Mouse (Mus musculus) thymus, adult 2 months (tissue): ENCODE results near the gene Slc25a21. TPM values are rescaled to one million over a fixed set of nuclear protein-coding genes. Genes with fewer than 3 reads are reported as not detected.

ENCODE experiments used
- DNase-seq: peaks from one replicate; pipeline ENCODE4 v3.0.0; 2021
- H3K27ac ChIP-seq: fragments of 200-500 bp; 2 replicates; pipeline ENCODE4 v1.5.1; 2012; ENCODE audit warnings: low read length, control low read depth; ENCODE audit not compliant: control insufficient read depth, insufficient read depth
- H3K27me3 ChIP-seq: fragments of 200-500 bp; 2 replicates; pipeline ENCODE4 v1.6.1; 2012; ENCODE audit warnings: mild to moderate bottlenecking, low read length, moderate library complexity, mixed read lengths; ENCODE audit not compliant: control insufficient read depth, insufficient read depth
- H3K36me3 ChIP-seq: fragments of 200-500 bp; 2 replicates; pipeline ENCODE4 v1.6.1; 2012; ENCODE audit warnings: mild to moderate bottlenecking, low read length, moderate library complexity; ENCODE audit not compliant: control insufficient read depth, insufficient read depth
- H3K4me1 ChIP-seq: fragments of 200-500 bp; replicated peaks from 2 replicates; pipeline ENCODE4 v1.6.1; 2012; ENCODE audit warnings: low read length; ENCODE audit not compliant: control insufficient read depth, insufficient read depth
- H3K4me3 ChIP-seq: fragments of 200-500 bp; 2 replicates; pipeline ENCODE4 v1.5.1; 2012; ENCODE audit warnings: mild to moderate bottlenecking, low read length, control low read depth, moderate library complexity; ENCODE audit not compliant: control insufficient read depth, insufficient read depth
- CTCF ChIP-seq: fragments of 200-500 bp; IDR thresholded peaks from 2 replicates; pipeline ENCODE4 v1.5.1; 2012; ENCODE audit warnings: mild to moderate bottlenecking, control low read depth, low read length, moderate library complexity, borderline replicate concordance; ENCODE audit not compliant: control insufficient read depth, poor library complexity, insufficient read depth; ENCODE audit errors: extremely low read depth
- POLR2A ChIP-seq: fragments of 200-500 bp; IDR thresholded peaks from 2 replicates; pipeline ENCODE4 v1.6.1; 2012; ENCODE audit warnings: mild to moderate bottlenecking, low read length, control low read depth, moderate library complexity; ENCODE audit not compliant: control insufficient read depth, poor library complexity, insufficient read depth; ENCODE audit errors: extremely low read depth
- WGBS: fragments of 180-500 bp; shearing (Covaris S2); methylation state at CpG from one replicate; pipeline ENCODE4 v1.1.7; 2018; 5-methylcytosine and 5-hydroxymethylcytosine counted together
- polyA plus RNA-seq: library from polyadenylated mRNA; depleted of rRNA; stranded (reverse); fragments of >200 nt; gene quantifications from 2 replicates; pipeline ENCODE4 v1.2.3, GENCODE M21; 2012; rRNA removed

Slc25a21 gene
- 0.03 TPM in 1 of 2 replicates, not detected in the other for polyA plus RNA-seq

DNA sequence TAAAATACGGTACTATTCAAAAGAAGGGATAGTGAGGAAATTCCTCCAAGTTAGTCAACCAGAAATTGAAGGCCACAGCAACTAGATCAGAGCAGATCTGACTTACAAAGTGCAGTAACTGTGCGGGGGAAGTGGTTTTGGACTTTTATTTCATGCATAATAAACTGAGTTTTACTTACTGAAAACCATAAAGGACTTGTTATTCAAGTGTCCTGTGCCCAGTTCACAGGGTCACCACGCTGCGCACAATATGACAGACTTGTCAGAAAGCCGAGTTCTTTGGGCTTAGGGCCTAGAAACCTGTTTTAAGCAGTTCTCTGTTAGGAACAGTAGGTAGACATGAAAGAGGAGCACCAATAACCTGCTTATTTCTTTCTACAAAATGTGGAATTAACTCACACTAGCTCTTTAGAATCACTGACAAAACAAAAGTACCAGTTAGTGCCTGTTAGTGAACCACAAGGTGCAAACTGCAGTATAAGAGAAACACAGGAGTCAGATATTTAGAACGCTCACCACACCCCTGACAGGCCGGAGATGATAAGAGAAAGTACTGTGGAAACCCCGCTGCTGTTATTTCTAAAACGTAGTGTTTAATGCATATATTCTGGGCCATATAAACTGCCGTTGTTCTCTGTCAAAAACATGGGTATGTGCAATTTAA is at the start of gene Slc25a21:
Slc25a21 (minus strand) TSS at position 110 of the 664 bp plus-strand sequence.
- 90% methylated on average over 10 of the region's 10 CpGs for WGBS
- no peaks in the 10 kb centered on the region for H3K4me1 ChIP-seq
- no peak for TF ChIP-seq POLR2A
- TF ChIP-seq CTCF: no peak
- no peak for DNase-seq
- H3K27ac ChIP-seq: no peak within 1 kb of the TSS
- H3K36me3 ChIP-seq: no peaks in the 10 kb centered on the region
- H3K4me3 ChIP-seq: no peak within 1 kb of the TSS
- H3K27me3 ChIP-seq: peaks cover 8% of the 10 kb centered on the region

DNA sequence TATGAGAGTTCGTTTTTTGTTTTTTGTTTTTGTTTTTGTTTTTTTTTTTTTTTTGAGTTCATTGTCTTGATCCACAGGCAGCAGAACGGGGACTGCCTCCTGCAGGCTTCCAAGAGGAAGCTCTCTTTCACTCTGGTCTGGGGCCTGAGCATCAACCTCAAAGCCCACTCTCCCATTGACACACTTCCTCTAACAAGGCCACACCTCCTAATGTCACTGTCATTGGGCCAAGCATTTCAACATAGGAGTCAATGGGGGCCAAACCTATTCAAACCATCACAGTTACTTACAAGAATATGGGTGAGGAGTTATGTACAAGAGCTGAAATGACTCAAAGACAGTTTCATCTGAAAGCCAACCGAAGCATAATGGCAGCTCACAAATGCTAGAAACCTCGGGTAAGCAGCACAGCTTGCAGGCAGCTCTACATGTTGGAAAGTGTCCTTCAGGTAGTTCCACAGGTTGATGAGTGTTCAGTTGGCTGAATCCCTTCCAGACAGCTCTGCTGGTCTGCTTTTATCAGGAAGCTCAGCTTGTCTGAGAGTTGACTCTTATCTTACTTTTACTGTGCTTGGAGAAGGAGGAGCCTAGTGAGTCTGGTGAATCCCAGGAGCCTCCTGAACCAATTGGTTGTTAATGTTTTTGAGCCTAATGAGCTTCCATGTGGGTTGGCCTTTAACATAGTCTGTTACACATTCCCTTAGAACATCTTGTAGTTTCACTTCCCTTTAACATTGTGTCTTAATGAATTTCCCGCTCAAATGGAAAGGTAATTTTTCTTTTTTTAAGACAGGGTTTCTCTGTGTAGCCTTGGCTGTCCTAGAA is 46.6 kb upstream of the Slc25a21 start:
- TF ChIP-seq CTCF (no peak), POLR2A (no peak)
- no peak overlapping the region for H3K27ac ChIP-seq
- H3K4me1 ChIP-seq: no peaks in the 10 kb centered on the region
- DNase-seq: no peak
- WGBS: 86% methylated on average over 5 of the region's 5 CpGs
- H3K4me3 ChIP-seq: no peak overlapping the region
- H3K36me3 ChIP-seq: peaks cover 15% of the 10 kb centered on the region
- H3K27me3 ChIP-seq: no peaks in the 10 kb centered on the region

DNA sequence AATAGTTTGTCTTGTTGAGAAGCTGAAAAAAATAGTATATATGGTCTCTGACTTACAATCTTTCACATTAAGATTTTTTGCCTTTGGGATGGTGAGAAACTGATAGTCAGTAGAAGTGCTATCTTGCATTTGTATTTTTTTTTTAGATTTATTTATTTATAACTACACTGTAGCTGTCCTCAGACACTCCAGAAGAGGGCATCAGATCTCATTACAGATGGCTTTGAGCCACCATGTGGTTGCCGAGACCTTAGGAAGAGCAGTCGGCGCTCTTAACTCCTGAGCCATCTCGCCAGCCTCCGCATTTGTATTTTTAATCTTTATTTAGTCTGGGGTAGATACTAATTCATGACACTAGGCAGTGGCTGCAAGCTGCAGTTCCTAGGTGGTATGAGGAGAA is 36.1 kb upstream of the Slc25a21 start:
- Histone ChIP-seq H3K36me3 (peaks cover 3% of the 10 kb centered on the region; the same call in 1 of the 2 replicates), H3K4me3 (no peak overlapping the region), H3K4me1 (peaks cover 3% of the 10 kb centered on the region), H3K27ac (no peak overlapping the region), H3K27me3 (no peaks in the 10 kb centered on the region)
- no peak for DNase-seq
- WGBS: 89% methylated on average over 5 of the region's 5 CpGs
- no peak for TF ChIP-seq CTCF
- no peak for TF ChIP-seq POLR2A

DNA sequence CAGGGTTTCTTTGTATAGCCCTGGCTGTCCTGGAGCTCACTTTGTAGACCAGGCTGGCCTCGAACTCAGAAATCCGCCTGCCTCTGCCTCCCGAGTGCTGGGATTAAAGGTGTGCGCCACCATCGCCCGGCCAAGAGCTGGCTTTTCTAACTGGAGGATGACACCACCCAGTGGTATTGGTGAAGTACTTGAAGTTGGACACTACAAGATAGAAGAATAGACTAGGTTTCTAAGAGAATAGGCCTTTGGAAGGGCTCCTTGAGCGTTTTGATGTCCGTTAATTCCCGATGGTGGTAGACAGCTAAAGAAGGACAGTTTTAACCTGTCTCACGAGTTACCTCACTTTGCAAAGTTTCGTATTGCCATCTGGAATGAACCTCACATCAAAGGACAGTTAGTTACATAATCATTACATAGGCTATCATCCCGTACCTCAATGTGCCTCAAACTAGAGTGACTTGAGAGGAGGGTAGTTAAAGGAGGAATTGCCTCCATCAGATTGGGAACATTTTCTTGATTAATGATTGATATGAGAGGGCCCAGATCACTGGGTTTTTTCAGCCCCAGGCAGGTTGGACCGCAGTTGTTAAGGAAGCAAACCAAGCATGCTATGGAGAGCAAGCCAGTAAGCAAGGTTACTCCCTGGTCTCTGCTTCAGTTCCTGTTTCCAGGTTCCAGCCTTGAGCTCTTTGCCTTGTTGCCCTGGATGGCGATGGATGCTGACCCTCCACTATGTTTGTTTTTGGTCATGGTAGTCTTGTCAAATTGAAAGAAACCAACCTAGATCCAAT is 34.0 kb upstream of the Slc25a21 start:
- WGBS: 46% methylated on average over 14 of the region's 14 CpGs
- peak; percentile 18 for DNase-seq
- no peaks in the 10 kb centered on the region for H3K27me3 ChIP-seq
- H3K4me1 ChIP-seq: peaks cover 3% of the 10 kb centered on the region
- TF ChIP-seq CTCF: no peak
- TF ChIP-seq POLR2A: no peak
- H3K4me3 ChIP-seq: peak overlapping the region; percentile 71
- no peak overlapping the region for H3K27ac ChIP-seq
- H3K36me3 ChIP-seq: no peaks in the 10 kb centered on the region

DNA sequence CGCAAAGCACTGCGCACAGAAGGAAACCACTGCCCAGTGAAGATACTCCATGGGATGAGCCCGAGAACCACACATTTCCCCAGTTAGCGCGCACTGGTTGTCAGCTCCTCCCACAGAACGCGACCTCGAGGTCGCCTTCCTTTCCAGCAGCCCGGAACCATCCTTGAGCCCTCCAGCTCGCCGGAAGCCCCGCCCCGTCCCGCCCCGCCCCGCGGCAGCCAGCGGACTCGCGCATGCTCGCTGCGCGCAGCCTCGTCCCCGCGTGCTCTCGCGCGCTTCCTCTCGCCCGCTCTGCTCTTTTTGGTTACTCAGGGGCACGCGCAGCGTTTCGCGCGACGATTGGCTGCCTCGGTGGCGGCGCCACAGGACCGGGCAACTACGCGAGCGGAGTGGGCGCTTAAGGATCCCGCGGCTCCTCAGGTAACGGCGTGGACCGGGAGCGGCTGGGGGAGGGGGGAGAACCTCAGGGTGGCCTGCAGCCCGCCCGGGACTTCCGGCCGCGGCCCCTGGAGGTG is 33.0 kb upstream of the Slc25a21 start, which contains the start of the genes Prps1l3 and Mipol1:
Prps1l3 (plus strand) TSS at position 221 of the 515 bp plus-strand sequence.
Mipol1 (plus strand) TSS at position 236 of the 515 bp plus-strand sequence.
- TF ChIP-seq POLR2A (peak; percentile 84), CTCF (peak; percentile 26; the same call in 1 of the 2 replicates)
- peak; percentile 89 for DNase-seq
- H3K27me3 ChIP-seq: no peaks in the 10 kb centered on the region
- H3K4me1 ChIP-seq: peaks cover 3% of the 10 kb centered on the region
- peak within 1 kb of the TSS; percentile 71 for H3K4me3 ChIP-seq
- whole genome bisulfite sequencing: under 1% methylated on average over 54 of the region's 58 CpGs
- H3K27ac ChIP-seq: peak within 1 kb of the TSS; percentile 67
- no peaks in the 10 kb centered on the region for H3K36me3 ChIP-seq
